Mouse (Mus musculus) left cerebral cortex, adult 18-20 months (tissue): Measurements from ENCODE around the gene Olfr876. TPM values are rescaled to one million over a fixed set of nuclear protein-coding genes. Genes with fewer than 3 reads are reported as not detected.
"Not testable (repeated sequence)": the region's sequence is repeated elsewhere in the genome, so short reads cannot be mapped to it uniquely, and the experiment has no call there.

ENCODE experiments used
- DNase-seq, 2 experiments: peaks; one replicate each; pipeline ENCODE4 v3.0.0; 2021 to 2022; ENCODE audit warnings: low spot score in 2 of 2, mixed read lengths in 1 of 2
- long read RNA-seq, 2 experiments: library from polyadenylated mRNA; stranded (forward); transcript quantifications; one replicate each; pipeline ENCODE4 v2.0.0; 2021
- total RNA-seq, 2 experiments: library from RNA; stranded (reverse); gene quantifications; 2 replicates each; pipeline ENCODE4 v1.2.3; 2021

The Olfr876 gene
- not detected for total RNA-seq
- long read RNA-seq, experiment 1: 0 reads
- long read RNA-seq, experiment 2: 0 reads

DNA sequence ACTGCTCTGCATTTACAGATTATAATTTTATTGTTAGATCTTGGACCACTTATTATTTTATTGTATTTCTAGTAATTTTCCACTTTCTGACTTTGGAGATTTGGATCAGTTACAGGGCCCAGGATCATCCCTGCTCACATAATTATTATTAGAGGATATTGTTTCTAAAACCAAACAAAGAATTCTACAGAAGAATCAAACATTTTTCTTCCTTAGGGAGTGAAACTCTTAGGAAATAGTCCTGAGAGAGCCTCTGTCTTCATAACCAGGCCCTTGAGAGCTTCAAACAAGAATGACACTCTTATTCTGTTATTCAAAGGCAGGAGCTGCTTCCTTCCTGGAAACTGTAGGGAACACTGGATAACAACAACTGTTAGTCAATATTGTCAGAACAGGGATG lies at the start of gene Olfr876:
Gene Olfr876, plus strand, starts transcription at position 301 of the 400 bp plus-strand sequence.
- no peak for DNase-seq

DNA sequence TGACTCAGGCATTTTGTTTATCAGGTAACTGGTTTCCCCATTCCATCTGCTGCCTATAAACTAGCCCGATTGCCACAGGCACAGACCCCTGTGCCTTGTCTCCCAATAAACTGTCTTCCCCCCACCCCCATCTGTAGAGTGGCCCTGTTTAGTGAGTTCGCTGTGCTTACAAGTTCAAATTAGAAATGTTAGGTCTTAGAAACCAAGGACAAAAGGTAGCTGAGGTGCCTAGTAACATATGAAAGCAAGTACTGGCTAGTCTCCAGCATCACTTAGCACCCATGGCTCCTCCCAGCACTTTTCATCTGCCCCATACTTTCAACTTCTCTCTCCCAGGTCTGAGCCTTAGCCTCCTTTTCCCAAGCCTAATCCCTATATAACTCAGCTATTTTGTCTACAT lies 41.1 kb upstream of the Olfr876 start:
- no peak for DNase-seq

GRCm38 (mm10) chr9:37762541-37762940 lies 40.3 kb upstream of the Olfr876 start:
- no peak for DNase-seq

DNA sequence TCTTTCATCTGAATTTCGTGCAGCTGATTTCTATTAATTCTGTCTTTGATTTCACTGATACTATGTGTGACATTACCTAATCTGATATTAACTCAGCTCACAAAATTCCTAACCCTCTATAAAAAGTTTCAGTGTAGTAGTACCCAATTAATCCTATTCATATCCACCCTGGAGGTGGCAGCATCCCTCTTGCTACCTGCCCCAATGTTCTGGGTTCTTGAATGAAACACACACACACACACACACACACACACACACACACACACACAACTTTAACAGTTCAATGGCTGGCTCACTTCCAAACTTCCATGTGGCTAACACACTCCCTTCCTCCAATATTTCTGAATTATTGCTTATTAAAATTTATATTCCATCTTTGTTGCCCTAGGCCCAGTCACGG lies 32.2 kb upstream of the Olfr876 start:
- no peak for DNase-seq

DNA sequence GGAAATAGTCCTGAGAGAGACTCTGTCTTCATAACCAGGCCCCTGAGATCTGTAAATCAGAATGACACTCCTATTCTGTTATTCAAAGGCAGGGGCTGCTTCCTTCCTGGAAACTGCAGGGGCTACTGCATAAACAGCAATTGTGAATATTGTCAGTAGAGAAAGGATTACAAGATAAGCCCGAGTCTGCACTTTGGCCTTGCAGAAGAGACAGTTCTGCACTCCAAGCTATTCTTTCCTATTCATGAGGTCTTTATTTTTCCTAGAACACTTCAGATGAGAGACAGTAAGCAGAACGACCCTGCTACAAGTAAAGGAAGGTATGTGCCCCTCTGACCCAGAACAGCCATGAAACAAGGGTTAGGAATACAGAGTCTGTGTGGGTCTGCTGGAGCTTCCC lies 31.1 kb upstream of the Olfr876 start, which contains the start of gene Olfr875:
Gene Olfr875, plus strand, starts transcription at position 99 of the 400 bp plus-strand sequence.
- DNase-seq: no peak

GRCm38 (mm10) chr9:37782766-37783260 lies 20.0 kb upstream of the Olfr876 start:
- peak in 1 of 2 experiments; percentile 9 for DNase-seq

DNA sequence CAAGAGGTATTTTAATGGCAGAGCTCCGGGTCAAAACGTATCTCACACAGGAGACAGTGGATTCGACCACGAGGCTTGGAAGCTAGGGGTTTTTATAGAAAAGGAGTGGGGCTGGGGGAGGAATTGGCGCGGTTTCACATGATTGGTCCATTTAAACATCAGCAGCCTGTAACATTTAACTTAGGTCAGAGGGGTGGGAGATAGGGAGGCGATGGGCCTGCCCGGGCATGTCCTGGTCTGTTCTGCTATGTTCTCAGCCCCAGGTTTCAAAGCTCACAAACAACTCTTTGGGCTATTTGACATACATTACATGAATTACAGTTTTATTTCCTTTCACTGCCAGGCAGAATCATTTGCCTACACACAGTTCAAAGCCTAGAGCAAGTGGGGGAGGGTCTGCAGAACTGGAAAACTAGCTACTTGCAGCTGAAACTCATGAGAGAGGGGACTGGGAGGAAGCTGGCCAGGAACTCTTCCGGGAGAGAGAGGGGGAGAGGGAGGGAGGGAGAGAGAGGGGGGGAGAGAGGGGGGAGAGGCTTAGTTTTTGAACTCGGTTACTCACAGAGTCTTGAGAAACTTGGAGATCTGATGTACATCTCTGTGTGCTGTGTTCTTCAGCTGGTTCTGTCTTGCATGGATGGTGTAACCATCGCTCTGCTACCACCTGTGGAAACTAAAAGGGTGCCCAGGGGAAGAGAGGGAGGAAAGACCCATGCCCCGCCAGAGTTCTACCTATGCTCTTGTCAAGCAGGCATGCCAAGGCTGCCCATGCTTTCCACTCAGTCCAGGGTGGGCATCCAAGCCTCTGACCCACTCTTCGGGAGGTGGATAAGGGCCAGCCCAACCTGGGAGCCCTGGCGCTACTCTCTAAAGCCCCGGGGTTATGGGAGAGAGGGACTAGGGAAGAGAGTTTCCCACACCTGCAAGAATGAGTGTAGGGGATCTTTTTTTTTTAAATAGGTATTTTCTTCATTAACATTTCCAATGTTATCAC lies 19.1 kb upstream of the Olfr876 start:
- DNase-seq: not testable (repeated sequence)

- DNase-seq: no peak
Observed at GRCm38 (mm10) chr9:37786411-37786810, 16.4 kb upstream of the Olfr876 start.

DNA sequence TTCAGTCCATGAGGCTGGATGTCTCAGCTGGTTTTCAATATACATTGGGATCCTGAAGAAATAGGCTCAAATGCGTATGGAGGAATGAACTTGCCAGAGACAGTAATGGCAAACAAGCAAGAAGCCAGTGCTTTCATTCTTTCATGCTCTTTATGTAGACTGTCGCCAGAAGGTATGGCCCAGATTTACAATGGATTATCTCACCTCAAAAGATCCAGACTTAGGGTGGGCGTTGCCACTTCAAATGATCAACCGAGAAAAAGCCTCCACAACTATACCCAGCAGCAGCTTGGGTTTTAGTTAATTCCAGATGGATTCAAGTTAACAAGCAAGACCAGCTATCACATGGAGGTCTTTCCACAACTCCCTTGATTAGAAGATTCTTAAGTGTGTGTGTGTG lies 776 bp upstream of the Olfr876 start:
- peak in 1 of 2 experiments; percentile 18 for DNase-seq

DNA sequence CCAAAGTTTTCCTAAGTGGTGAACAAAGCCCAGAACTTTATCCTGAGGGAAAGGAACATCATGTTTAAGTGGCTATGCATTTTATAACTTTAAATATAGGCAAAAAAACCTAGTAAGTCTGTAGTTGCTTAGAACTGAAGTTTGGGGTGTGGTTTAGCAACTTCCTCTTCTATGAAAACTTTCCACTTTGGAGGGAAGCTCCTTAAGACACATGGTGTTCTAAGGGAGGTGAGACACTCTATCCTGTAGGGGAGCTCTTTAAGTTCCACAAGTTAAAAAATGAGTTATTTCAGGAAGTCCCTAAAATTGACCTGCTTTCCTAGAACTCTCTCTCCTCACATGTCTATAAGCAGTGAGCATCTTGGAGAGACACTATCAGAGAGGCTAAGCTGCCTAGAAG lies 4.4 kb downstream of the Olfr876 start:
- DNase-seq: no peak

GRCm38 (mm10) chr9:37808456-37808855 lies 5.6 kb downstream of the Olfr876 start:
- no peak for DNase-seq

DNA sequence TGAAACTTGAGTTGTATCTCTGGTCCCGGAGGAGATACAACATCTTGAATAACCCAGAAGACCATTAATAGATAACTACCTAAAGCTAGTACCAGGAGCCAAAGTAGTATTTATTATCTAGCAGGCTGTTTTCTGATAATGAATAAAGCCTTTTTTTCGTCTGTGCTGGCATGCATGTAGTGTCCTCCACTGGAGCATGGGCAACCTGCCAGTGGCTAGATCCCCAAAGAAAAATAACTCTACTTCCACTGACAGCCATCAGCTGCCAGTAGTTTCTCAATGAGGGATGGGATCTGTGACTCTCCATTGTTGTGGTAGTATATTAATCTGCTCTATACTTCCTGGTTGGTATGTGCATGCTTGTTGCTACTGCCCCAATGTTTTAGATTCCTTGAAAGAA lies 6.1 kb downstream of the Olfr876 start:
- no peak for DNase-seq

DNA sequence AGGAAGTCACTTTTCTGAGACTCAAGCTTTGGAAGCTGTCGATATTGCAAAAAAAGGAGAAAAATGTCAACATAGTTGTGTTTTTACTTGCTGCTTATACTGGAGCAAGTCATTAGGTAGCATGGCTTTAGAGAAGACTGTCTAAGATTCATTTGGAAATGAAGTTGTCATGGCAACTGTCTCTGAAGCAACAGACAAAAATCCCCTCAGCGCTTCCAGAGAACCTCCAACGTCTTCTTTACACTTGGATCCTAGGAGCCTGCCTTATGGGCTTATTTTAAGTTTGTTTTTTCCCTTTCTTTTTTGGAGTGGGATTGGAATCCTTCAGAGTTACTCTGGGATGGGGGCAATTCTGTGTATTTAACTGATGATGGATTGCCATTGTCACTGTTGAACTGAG lies 11.9 kb downstream of the Olfr876 start:
- DNase-seq: no peak

- DNase-seq: no peak
Observed at GRCm38 (mm10) chr9:37829881-37830280, 27.1 kb downstream of the Olfr876 start.

DNA sequence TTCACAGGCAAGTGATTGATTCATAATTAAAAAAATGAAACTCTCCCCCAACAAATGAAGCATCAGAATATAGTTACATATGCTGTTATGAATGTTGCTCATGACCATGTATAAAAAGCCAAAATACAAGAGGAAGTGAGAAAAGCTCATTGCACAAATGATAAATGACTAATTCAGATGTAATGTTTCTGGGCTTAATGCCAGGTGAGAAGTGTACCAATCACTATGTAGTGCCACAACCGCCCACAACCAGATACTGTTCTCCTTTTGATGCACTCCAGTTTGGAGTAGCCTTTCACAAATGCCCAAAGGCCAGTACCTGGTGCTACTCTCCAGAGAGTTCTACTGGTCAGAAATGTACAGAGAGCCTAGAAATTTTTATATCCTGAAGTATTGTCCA lies 30.5 kb downstream of the Olfr876 start:
- no peak for DNase-seq

GRCm38 (mm10) chr9:37849267-37849666 lies 46.4 kb downstream of the Olfr876 start:
- DNase-seq: no peak

DNA sequence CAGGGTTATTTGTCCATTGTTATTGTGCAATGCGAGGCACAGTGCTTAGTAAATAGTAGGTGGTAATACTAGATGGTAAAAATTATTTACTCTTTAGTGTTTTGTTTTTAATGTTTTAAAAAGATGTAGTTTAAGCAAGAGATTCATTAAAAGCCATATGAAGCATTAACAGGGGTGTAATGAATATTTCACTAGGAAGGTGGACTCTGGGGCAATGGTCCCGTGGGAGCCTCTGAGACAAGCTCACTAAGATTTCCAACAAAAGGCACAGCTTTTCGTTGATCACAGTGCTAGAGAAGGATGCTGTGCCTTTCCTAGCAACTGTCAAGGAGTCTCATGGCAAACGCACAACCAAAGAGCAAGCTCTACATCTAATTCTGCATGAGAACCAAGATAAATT lies 51.1 kb downstream of the Olfr876 start, which contains the start of gene Olfr877:
Gene Olfr877, plus strand, starts transcription at position 301 of the 400 bp plus-strand sequence.
- DNase-seq: no peak

Other genes starting within 250 kb of the Olfr876 start
- 10 to 100 TPM; 15.2 to 18.6 TPM for gene Siae, start 247.3 kb upstream of the Olfr876 start, total RNA-seq
- 1 to 10 TPM; 1.7 to 1.8 TPM for gene Spa17, start 189.3 kb upstream of the Olfr876 start, total RNA-seq
- 10 to 100 TPM; 47.5 to 58.0 TPM for gene Tbrg1, start 145.7 kb upstream of the Olfr876 start, total RNA-seq
- not detected for gene Panx3, start 133.8 kb upstream of the Olfr876 start, total RNA-seq
- gene Olfr160, start 86.8 kb upstream of the Olfr876 start, total RNA-seq: not detected
- gene Olfr874, start 57.9 kb upstream of the Olfr876 start, total RNA-seq: not detected
- not detected for gene Olfr875, start 31.2 kb upstream of the Olfr876 start, total RNA-seq
- not detected for gene Olfr877, start 51.2 kb downstream of the Olfr876 start, total RNA-seq
- not detected for gene Olfr145, start 93.7 kb downstream of the Olfr876 start, total RNA-seq
- under 1 TPM in 1 of 2 experiments, not detected in 1; 0.09 TPM for gene Olfr878, start 114.8 kb downstream of the Olfr876 start, total RNA-seq
- not detected for gene Olfr881, start 188.8 kb downstream of the Olfr876 start, total RNA-seq
- gene Olfr883, start 222.8 kb downstream of the Olfr876 start, total RNA-seq: not detected
- not detected for gene Olfr884, start 243.5 kb downstream of the Olfr876 start, total RNA-seq